20 mouse cellular contexts compared by ENCODE assay signal in genomic region chr10:95509263-95509662, GRCm38 (mm10).
"Had no signal": no experiment of that assay in that cellular context is flagged by ENCODE, and none has a peak within 500 bp of the region (broad histone marks: within the 10 kb centered on the region; RNA-seq: fewer than 3 reads in every experiment).

No protein-coding gene starts in this region.

- H3K27ac ChIP-seq: kidney, postnatal 0 days; left cerebral cortex, adult 2 months; limb, embryonic 12.5 days; limb, embryonic 15.5 days; liver, embryonic 12.5 days; liver, embryonic 15.5 days; midbrain, embryonic 12.5 days; midbrain, embryonic 15.5 days; neural tube, embryonic 12.5 days; neural tube, embryonic 15.5 days had no signal

- H3K4me3 ChIP-seq: left cerebral cortex, adult 2 months; limb, embryonic 12.5 days; limb, embryonic 15.5 days; liver, embryonic 12.5 days; liver, embryonic 15.5 days; midbrain, embryonic 12.5 days; midbrain, embryonic 15.5 days; neural tube, embryonic 12.5 days; neural tube, embryonic 15.5 days had no signal

- H3K4me2 ChIP-seq: limb, embryonic 12.5 days; limb, embryonic 15.5 days; liver, embryonic 12.5 days; liver, embryonic 15.5 days; midbrain, embryonic 12.5 days; midbrain, embryonic 15.5 days; neural tube, embryonic 12.5 days; neural tube, embryonic 15.5 days had no signal

- DNase-seq: kidney, adult 2 months; kidney, postnatal 25 days; layer of hippocampus, postnatal 36 days; left cerebral cortex, postnatal 4 days; lung, adult 2 months; lung, postnatal 14 days; lung, postnatal 4 days; retina, postnatal 1 day; right cerebral cortex, postnatal 25 days; thymus, postnatal 25 days had no signal

- ATAC-seq: liver, embryonic 12.5 days; midbrain, embryonic 15.5 days had no signal

- H3K9ac ChIP-seq: limb, embryonic 12.5 days; limb, embryonic 15.5 days; liver, embryonic 12.5 days; liver, embryonic 15.5 days; midbrain, embryonic 12.5 days; midbrain, embryonic 15.5 days; neural tube, embryonic 12.5 days; neural tube, embryonic 15.5 days had no signal

- H3K27me3 ChIP-seq: limb, embryonic 12.5 days; limb, embryonic 15.5 days; liver, embryonic 12.5 days; liver, embryonic 15.5 days; midbrain, embryonic 12.5 days; midbrain, embryonic 15.5 days; neural tube, embryonic 12.5 days; neural tube, embryonic 15.5 days had no signal

- H3K9me3 ChIP-seq: limb, embryonic 12.5 days; limb, embryonic 15.5 days; liver, embryonic 15.5 days; midbrain, embryonic 12.5 days; midbrain, embryonic 15.5 days; neural tube, embryonic 12.5 days; neural tube, embryonic 15.5 days had no signal

- H3K36me3 ChIP-seq: limb, embryonic 12.5 days; limb, embryonic 15.5 days; liver, embryonic 12.5 days; liver, embryonic 15.5 days; midbrain, embryonic 12.5 days; midbrain, embryonic 15.5 days; neural tube, embryonic 12.5 days; neural tube, embryonic 15.5 days had no signal
